Mouse (Mus musculus) thymus, adult 2 months (tissue): ENCODE data around the gene Enox1. TPM values are rescaled to one million over a fixed set of nuclear protein-coding genes. Genes with fewer than 3 reads are reported as not detected.

ENCODE experiments used
- DNase-seq: peaks from one replicate; pipeline ENCODE4 v3.0.0; 2021
- H3K27ac ChIP-seq: fragments of 200-500 bp; 2 replicates; pipeline ENCODE4 v1.5.1; 2012; ENCODE audit warnings: low read length, control low read depth; ENCODE audit not compliant: control insufficient read depth, insufficient read depth
- H3K27me3 ChIP-seq: fragments of 200-500 bp; 2 replicates; pipeline ENCODE4 v1.6.1; 2012; ENCODE audit warnings: mild to moderate bottlenecking, low read length, moderate library complexity, mixed read lengths; ENCODE audit not compliant: control insufficient read depth, insufficient read depth
- H3K36me3 ChIP-seq: fragments of 200-500 bp; 2 replicates; pipeline ENCODE4 v1.6.1; 2012; ENCODE audit warnings: mild to moderate bottlenecking, low read length, moderate library complexity; ENCODE audit not compliant: control insufficient read depth, insufficient read depth
- H3K4me1 ChIP-seq: fragments of 200-500 bp; replicated peaks from 2 replicates; pipeline ENCODE4 v1.6.1; 2012; ENCODE audit warnings: low read length; ENCODE audit not compliant: control insufficient read depth, insufficient read depth
- H3K4me3 ChIP-seq: fragments of 200-500 bp; 2 replicates; pipeline ENCODE4 v1.5.1; 2012; ENCODE audit warnings: mild to moderate bottlenecking, low read length, control low read depth, moderate library complexity; ENCODE audit not compliant: control insufficient read depth, insufficient read depth
- CTCF ChIP-seq: fragments of 200-500 bp; IDR thresholded peaks from 2 replicates; pipeline ENCODE4 v1.5.1; 2012; ENCODE audit warnings: mild to moderate bottlenecking, control low read depth, low read length, moderate library complexity, borderline replicate concordance; ENCODE audit not compliant: control insufficient read depth, poor library complexity, insufficient read depth; ENCODE audit errors: extremely low read depth
- POLR2A ChIP-seq: fragments of 200-500 bp; IDR thresholded peaks from 2 replicates; pipeline ENCODE4 v1.6.1; 2012; ENCODE audit warnings: mild to moderate bottlenecking, low read length, control low read depth, moderate library complexity; ENCODE audit not compliant: control insufficient read depth, poor library complexity, insufficient read depth; ENCODE audit errors: extremely low read depth
- WGBS: fragments of 180-500 bp; shearing (Covaris S2); methylation state at CpG from one replicate; pipeline ENCODE4 v1.1.7; 2018; 5-methylcytosine and 5-hydroxymethylcytosine counted together
- polyA plus RNA-seq: library from polyadenylated mRNA; depleted of rRNA; stranded (reverse); fragments of >200 nt; gene quantifications from 2 replicates; pipeline ENCODE4 v1.2.3, GENCODE M21; 2012

Enox1 gene
- polyA plus RNA-seq, 1 experiment: 0.38 TPM

- WGBS: 80% methylated on average over 9 of the region's 9 CpGs
- Histone ChIP-seq H3K27me3 (no peaks in the 10 kb centered on the region), H3K27ac (no peak overlapping the region)
Measured at GRCm38 (mm10) chr14:77679877-77680276, 523.3 kb downstream of the Enox1 start.

GRCm38 (mm10) chr14:77682888-77683555 is 526.5 kb downstream of the Enox1 start:
- Histone ChIP-seq H3K27ac (no peak overlapping the region), H3K4me3 (no peak overlapping the region), H3K36me3 (no peaks in the 10 kb centered on the region), H3K4me1 (no peaks in the 10 kb centered on the region), H3K27me3 (no peaks in the 10 kb centered on the region)
- no peak for DNase-seq
- WGBS: 97% methylated on average over 10 of the region's 10 CpGs
- TF ChIP-seq CTCF: no peak
- TF ChIP-seq POLR2A: no peak

More at GRCm38 (mm10) chr14:77679877-77680276, 523.3 kb downstream of the Enox1 start:
- TF ChIP-seq CTCF (no peak), POLR2A (no peak)
- no peak for DNase-seq
- H3K4me3 ChIP-seq: no peak overlapping the region
- no peaks in the 10 kb centered on the region for H3K36me3 ChIP-seq
- no peaks in the 10 kb centered on the region for H3K4me1 ChIP-seq

- DNase-seq: no peak
- TF ChIP-seq CTCF (no peak), POLR2A (no peak)
- no peaks in the 10 kb centered on the region for H3K36me3 ChIP-seq
- H3K27me3 ChIP-seq: no peaks in the 10 kb centered on the region
- H3K4me3 ChIP-seq: no peak overlapping the region
- 87% methylated on average over 4 of the region's 4 CpGs for WGBS
- no peak overlapping the region for H3K27ac ChIP-seq
- no peaks in the 10 kb centered on the region for H3K4me1 ChIP-seq
Measured at GRCm38 (mm10) chr14:77689816-77690215, 533.3 kb downstream of the Enox1 start.

- H3K27me3 ChIP-seq: no peaks in the 10 kb centered on the region
- no peaks in the 10 kb centered on the region for H3K4me1 ChIP-seq
- WGBS: 89% methylated on average over 6 of the region's 6 CpGs
- no peak overlapping the region for H3K4me3 ChIP-seq
- no peak for TF ChIP-seq POLR2A
- no peaks in the 10 kb centered on the region for H3K36me3 ChIP-seq
- DNase-seq: no peak
- H3K27ac ChIP-seq: no peak overlapping the region
Measured at GRCm38 (mm10) chr14:77705006-77705405, 548.4 kb downstream of the Enox1 start.

- H3K4me3 ChIP-seq: no peak overlapping the region
- WGBS: 94% methylated on average over 21 of the region's 21 CpGs
- H3K36me3 ChIP-seq: no peaks in the 10 kb centered on the region
- no peaks in the 10 kb centered on the region for H3K27me3 ChIP-seq
- TF ChIP-seq POLR2A (no peak), CTCF (no peak)
- H3K27ac ChIP-seq: no peak overlapping the region
- H3K4me1 ChIP-seq: no peaks in the 10 kb centered on the region
- no peak for DNase-seq
Measured at GRCm38 (mm10) chr14:77706511-77707246, 550.1 kb downstream of the Enox1 start.

GRCm38 (mm10) chr14:77707279-77707678 is 550.7 kb downstream of the Enox1 start:
- DNase-seq: no peak
- Histone ChIP-seq H3K4me1 (no peaks in the 10 kb centered on the region), H3K4me3 (no peak overlapping the region), H3K27ac (no peak overlapping the region), H3K36me3 (no peaks in the 10 kb centered on the region), H3K27me3 (no peaks in the 10 kb centered on the region)
- TF ChIP-seq POLR2A (no peak), CTCF (no peak)
- 96% methylated on average over 12 of the region's 12 CpGs for WGBS

- H3K4me3 ChIP-seq: no peak overlapping the region
- no peak for DNase-seq
- H3K27me3 ChIP-seq: no peaks in the 10 kb centered on the region
- TF ChIP-seq POLR2A (no peak), CTCF (no peak)
- H3K4me1 ChIP-seq: no peaks in the 10 kb centered on the region
- no peak overlapping the region for H3K27ac ChIP-seq
- no peaks in the 10 kb centered on the region for H3K36me3 ChIP-seq
- 50% methylated on average over 12 of the region's 12 CpGs for WGBS
Measured at GRCm38 (mm10) chr14:77708354-77709150, 552.0 kb downstream of the Enox1 start.
